Mouse (Mus musculus): ENCODE measurements around the gene Fam234b. TPM values are rescaled to one million over a fixed set of nuclear protein-coding genes. Genes with fewer than 3 reads are reported as not detected.

Gene Fam234b
- total RNA-seq, 2 experiments from 2014 or later: 1.7 to 2.3 TPM

GRCm38 (mm10) chr6:135219916-135220315 is 22.1 kb downstream of the Fam234b start:
- ATAC-seq (replicated peaks; ENCODE audit: poor library complexity, severe bottlenecking): no peak

DNA sequence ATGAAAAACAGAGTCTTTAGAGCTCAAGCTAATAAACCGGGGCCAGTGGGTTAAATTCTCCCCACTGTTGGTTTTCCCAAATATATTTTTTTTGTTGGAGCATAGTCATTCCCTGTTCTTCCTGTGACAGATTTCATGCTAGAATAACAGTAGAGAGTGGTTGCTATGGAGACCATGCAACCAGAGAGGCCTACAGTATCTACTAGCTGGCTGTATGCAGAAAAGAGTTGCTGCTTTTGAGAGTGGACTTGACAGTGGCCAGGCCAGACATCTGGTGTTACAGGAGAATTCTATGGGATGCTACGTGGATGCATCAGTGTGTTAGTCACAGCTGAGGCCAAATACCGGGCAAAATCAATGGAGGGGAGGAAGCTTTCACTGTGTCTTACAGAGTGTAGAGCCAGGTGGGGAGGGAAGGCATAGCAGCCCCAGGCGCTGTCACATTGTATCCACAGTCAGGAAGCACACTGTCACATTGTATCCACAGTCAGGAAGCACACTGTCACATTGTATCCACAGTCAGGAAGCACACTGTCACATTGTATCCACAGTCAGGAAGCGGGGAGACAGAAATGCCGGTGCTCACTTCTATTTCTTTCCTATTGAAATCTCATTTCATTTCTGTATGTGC is 26.1 kb downstream of the Fam234b start:
- no peak for ATAC-seq (replicated peaks; ENCODE audit: poor library complexity, severe bottlenecking)

GRCm38 (mm10) chr6:135228465-135228941 is 30.7 kb downstream of the Fam234b start:
- ATAC-seq (replicated peaks; ENCODE audit: poor library complexity, severe bottlenecking): peak; percentile 97

GRCm38 (mm10) chr6:135230586-135230985 is 32.8 kb downstream of the Fam234b start:
- ATAC-seq (replicated peaks; ENCODE audit: poor library complexity, severe bottlenecking): no peak

GRCm38 (mm10) chr6:135232443-135233182 is 34.8 kb downstream of the Fam234b start:
- no peak for ATAC-seq (replicated peaks; ENCODE audit: poor library complexity, severe bottlenecking)

- ATAC-seq (replicated peaks; ENCODE audit: poor library complexity, severe bottlenecking): no peak
Observed at GRCm38 (mm10) chr6:135235742-135236141, 38.0 kb downstream of the Fam234b start.

- ATAC-seq (replicated peaks; ENCODE audit: poor library complexity, severe bottlenecking): no peak; the same call in 1 of the 2 replicates
Observed at GRCm38 (mm10) chr6:135236576-135236975, 38.8 kb downstream of the Fam234b start.

DNA sequence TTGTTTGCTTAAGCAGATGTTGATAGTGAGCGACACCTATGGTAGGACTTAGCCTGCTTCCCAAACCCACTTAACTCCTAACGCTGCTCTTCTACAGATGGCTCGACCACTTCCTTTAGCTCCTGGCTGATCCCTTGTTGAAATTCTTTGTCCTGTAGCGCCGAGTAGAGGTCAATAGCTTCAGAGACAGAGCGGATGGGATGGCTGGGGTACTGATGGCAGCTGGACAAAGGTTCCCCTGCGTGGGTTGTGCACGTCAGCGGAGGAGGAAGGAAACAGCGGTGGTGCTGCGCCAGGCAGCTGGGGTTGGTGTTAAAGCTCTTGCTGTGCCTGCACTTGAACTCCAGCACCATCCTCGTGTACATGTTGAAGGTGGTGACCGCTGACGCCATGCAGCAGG is 39.5 kb downstream of the Fam234b start:
- peak; percentile 62 for ATAC-seq (replicated peaks; ENCODE audit: poor library complexity, severe bottlenecking)

GRCm38 (mm10) chr6:135238211-135238610 is 40.4 kb downstream of the Fam234b start:
- ATAC-seq (replicated peaks; ENCODE audit: poor library complexity, severe bottlenecking): no peak

- ATAC-seq (replicated peaks; ENCODE audit: poor library complexity, severe bottlenecking): peak; percentile 68
Observed at GRCm38 (mm10) chr6:135240361-135240760, 42.6 kb downstream of the Fam234b start.

- no peak for ATAC-seq (replicated peaks; ENCODE audit: poor library complexity, severe bottlenecking)
Observed at GRCm38 (mm10) chr6:135245586-135245985, 47.8 kb downstream of the Fam234b start.

DNA sequence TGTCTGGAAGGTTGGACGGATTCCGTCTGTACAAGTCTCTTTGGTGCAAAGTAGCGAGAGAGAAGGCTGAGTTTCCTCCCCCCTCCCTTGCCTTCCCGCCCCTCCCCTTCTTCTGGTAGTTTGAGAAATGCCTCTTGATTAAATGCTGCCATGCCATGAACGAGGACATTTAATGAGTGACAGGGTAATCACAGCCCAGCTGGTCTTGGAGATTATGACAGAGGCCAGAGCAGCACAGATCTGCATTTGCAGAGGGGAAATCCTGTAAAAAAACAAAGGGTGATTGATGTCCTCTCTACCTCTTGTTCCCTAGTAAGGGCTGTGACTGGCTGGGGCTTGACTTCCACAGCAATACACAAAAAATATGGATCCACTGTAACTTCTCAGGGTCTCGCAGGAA is 50.1 kb downstream of the Fam234b start:
- no peak for ATAC-seq (replicated peaks; ENCODE audit: poor library complexity, severe bottlenecking)

DNA sequence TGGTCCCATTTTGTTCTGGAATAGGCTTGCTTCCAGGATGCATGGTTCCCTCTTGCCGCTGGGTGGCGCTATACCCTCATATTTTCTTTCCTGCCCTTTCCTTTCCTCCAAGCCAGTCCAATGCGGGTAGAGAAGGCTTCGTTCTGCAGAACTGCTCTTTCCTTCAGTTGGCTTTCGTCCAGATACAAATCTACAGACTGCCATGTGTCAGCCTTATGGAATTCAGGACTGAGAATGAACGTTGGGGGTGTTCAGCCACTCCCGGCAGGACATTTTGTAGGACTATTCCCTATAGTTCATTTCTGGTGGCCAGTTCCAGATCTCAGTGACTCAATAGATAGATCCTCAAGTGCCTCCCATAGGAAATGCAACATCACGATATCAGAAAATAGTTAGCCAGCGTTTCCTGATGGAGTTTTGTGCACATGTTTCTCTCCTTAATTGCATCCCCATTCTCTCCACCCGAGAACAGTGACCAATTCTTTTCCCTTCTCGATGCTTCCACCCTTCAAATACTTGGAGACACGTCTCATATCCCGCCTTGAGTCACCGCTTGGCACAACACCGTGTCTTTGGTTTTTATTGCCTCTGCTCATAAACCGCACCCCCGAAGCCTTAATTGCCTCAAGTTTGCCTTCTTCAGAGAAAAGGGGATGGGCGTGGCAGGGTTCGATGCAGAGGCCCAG is 52.2 kb downstream of the Fam234b start:
- peak; percentile 45 for ATAC-seq (replicated peaks; ENCODE audit: poor library complexity, severe bottlenecking)

GRCm38 (mm10) chr6:135250926-135251699 is 53.3 kb downstream of the Fam234b start:
- no peak for ATAC-seq (replicated peaks; ENCODE audit: poor library complexity, severe bottlenecking)

DNA sequence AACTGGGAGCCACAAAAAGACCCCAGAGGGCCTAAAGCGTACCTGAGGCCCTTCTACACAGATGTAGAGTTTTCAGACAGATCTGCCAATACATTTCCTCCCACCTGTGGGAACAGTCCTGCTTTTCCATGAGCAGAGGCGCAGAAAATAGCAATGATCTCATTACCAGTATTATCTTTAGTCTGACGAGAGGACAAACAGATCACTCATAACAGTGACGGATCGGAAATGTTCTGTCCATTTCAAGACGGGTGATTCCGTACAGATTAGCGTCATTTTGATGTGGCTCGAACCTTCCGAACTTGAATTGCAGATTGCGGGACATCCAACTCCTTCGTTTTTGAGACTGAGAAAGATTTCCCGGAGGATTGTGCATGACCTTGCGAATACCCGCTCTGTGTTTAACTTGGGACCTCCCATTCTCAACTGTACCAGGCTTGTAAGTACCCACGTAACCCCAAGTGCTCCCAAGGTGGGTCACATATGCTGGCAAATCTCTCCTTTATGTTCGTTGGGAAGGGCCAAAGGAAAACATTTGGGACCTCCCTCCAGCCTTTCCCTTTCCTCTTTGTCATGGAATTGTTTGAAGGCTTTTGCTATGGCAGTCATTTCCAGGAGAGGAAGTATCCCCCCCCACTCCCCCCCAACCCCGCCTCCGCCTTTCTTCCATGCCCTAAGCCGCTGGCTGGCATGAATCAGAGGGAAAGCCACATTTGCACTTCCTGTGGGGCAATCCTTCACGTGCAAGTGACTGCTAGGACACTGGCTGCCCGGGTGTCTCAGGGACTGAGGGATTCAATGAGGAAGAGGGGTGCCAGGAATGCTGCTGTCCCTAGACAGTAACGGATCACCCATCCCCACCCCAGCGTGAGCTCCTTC is 54.3 kb downstream of the Fam234b start:
- peak; percentile 83 for ATAC-seq (replicated peaks; ENCODE audit: poor library complexity, severe bottlenecking)

GRCm38 (mm10) chr6:135252728-135253077 is 54.9 kb downstream of the Fam234b start:
- ATAC-seq (replicated peaks; ENCODE audit: poor library complexity, severe bottlenecking): peak; percentile 89

- no peak for ATAC-seq (replicated peaks; ENCODE audit: poor library complexity, severe bottlenecking)
Observed at GRCm38 (mm10) chr6:135254153-135254552, 56.4 kb downstream of the Fam234b start, which contains the start of gene Gsg1. Gene Gsg1, minus strand, starts transcription at chr6:135254351.

GRCm38 (mm10) chr6:135260435-135260834 is 62.7 kb downstream of the Fam234b start:
- ATAC-seq (replicated peaks; ENCODE audit: poor library complexity, severe bottlenecking): no peak

- ATAC-seq (replicated peaks; ENCODE audit: poor library complexity, severe bottlenecking): peak; percentile 95
Observed at GRCm38 (mm10) chr6:135261124-135261523, 63.3 kb downstream of the Fam234b start.

Measured in granulocyte monocyte progenitor cell, adult 5-6 weeks (primary cell).